Mouse (Mus musculus): Measurements from ENCODE around the gene Akr1c14. TPM values are rescaled to one million over a fixed set of nuclear protein-coding genes. Genes with fewer than 3 reads are reported as not detected.

Akr1c14 gene
- 1.7 and 2.6 TPM in 2 replicates for polyA plus RNA-seq (2012; rRNA removed)

- TF ChIP-seq CTCF (IDR thresholded peaks at IDR 0.05; ENCODE audit: extremely low read depth, insufficient read depth, low read length) (no peak), POLR2A (IDR thresholded peaks at IDR 0.05; ENCODE audit: extremely low read depth, insufficient read depth, low read length) (no peak)
These were observed at the start of gene Akr1c14 for GRCm38 (mm10) chr13:4048719-4049118. Gene Akr1c14, plus strand, starts transcription at chr13:4049011.

GRCm38 (mm10) chr13:4001687-4002086, 47.1 kb upstream of the Akr1c14 start:
- TF ChIP-seq POLR2A (IDR thresholded peaks at IDR 0.05; ENCODE audit: extremely low read depth, insufficient read depth, low read length) (no peak), CTCF (IDR thresholded peaks at IDR 0.05; ENCODE audit: extremely low read depth, insufficient read depth, low read length) (peak; percentile 61)
- no peak overlapping the region for H3K4me3 ChIP-seq (ENCODE audit: insufficient read depth, low read length)
- H3K4me1 ChIP-seq (ENCODE audit: control insufficient read depth, insufficient read depth, low read length) = no peaks in the 10 kb centered on the region
- H3K27ac ChIP-seq (ENCODE audit: insufficient read depth, low read length) = no peak overlapping the region

More at GRCm38 (mm10) chr13:4048719-4049118, at the start of gene Akr1c14:
- H3K4me3 ChIP-seq (ENCODE audit: insufficient read depth, low read length) = no peak within 1 kb of the TSS
- H3K4me1 ChIP-seq (ENCODE audit: control insufficient read depth, insufficient read depth, low read length) = no peaks in the 10 kb centered on the region
- H3K27ac ChIP-seq (ENCODE audit: insufficient read depth, low read length) = no peak within 1 kb of the TSS

GRCm38 (mm10) chr13:4010784-4011183, 38.0 kb upstream of the Akr1c14 start:
- Histone ChIP-seq H3K27ac (ENCODE audit: insufficient read depth, low read length) (no peak overlapping the region), H3K4me1 (ENCODE audit: control insufficient read depth, insufficient read depth, low read length) (no peaks in the 10 kb centered on the region), H3K4me3 (ENCODE audit: insufficient read depth, low read length) (no peak overlapping the region)
- TF ChIP-seq POLR2A (IDR thresholded peaks at IDR 0.05; ENCODE audit: extremely low read depth, insufficient read depth, low read length) (no peak), CTCF (IDR thresholded peaks at IDR 0.05; ENCODE audit: extremely low read depth, insufficient read depth, low read length) (no peak)

GRCm38 (mm10) chr13:4013811-4014210, 35.0 kb upstream of the Akr1c14 start:
- H3K4me3 ChIP-seq (ENCODE audit: insufficient read depth, low read length) = no peak overlapping the region
- TF ChIP-seq CTCF (IDR thresholded peaks at IDR 0.05; ENCODE audit: extremely low read depth, insufficient read depth, low read length) (no peak), POLR2A (IDR thresholded peaks at IDR 0.05; ENCODE audit: extremely low read depth, insufficient read depth, low read length) (no peak)
- H3K4me1 ChIP-seq (ENCODE audit: control insufficient read depth, insufficient read depth, low read length) = no peaks in the 10 kb centered on the region
- H3K27ac ChIP-seq (ENCODE audit: insufficient read depth, low read length) = no peak overlapping the region

- Histone ChIP-seq H3K4me1 (ENCODE audit: control insufficient read depth, insufficient read depth, low read length) (no peaks in the 10 kb centered on the region), H3K4me3 (ENCODE audit: insufficient read depth, low read length) (no peak overlapping the region), H3K27ac (ENCODE audit: insufficient read depth, low read length) (no peak overlapping the region)
- TF ChIP-seq CTCF (IDR thresholded peaks at IDR 0.05; ENCODE audit: extremely low read depth, insufficient read depth, low read length) (no peak), POLR2A (IDR thresholded peaks at IDR 0.05; ENCODE audit: extremely low read depth, insufficient read depth, low read length) (no peak)
These were observed 18.9 kb upstream of the Akr1c14 start for GRCm38 (mm10) chr13:4029897-4030296.

- TF ChIP-seq CTCF (IDR thresholded peaks at IDR 0.05; ENCODE audit: extremely low read depth, insufficient read depth, low read length) (no peak), POLR2A (IDR thresholded peaks at IDR 0.05; ENCODE audit: extremely low read depth, insufficient read depth, low read length) (no peak)
- Histone ChIP-seq H3K27ac (ENCODE audit: insufficient read depth, low read length) (no peak overlapping the region), H3K4me1 (ENCODE audit: control insufficient read depth, insufficient read depth, low read length) (no peaks in the 10 kb centered on the region), H3K4me3 (ENCODE audit: insufficient read depth, low read length) (no peak overlapping the region)
These were observed 16.3 kb upstream of the Akr1c14 start for GRCm38 (mm10) chr13:4032512-4032911.

GRCm38 (mm10) chr13:4035052-4035451, 13.8 kb upstream of the Akr1c14 start:
- no peak for TF ChIP-seq CTCF (IDR thresholded peaks at IDR 0.05; ENCODE audit: extremely low read depth, insufficient read depth, low read length)
- no peak for TF ChIP-seq POLR2A (IDR thresholded peaks at IDR 0.05; ENCODE audit: extremely low read depth, insufficient read depth, low read length)
- Histone ChIP-seq H3K27ac (ENCODE audit: insufficient read depth, low read length) (no peak overlapping the region), H3K4me3 (ENCODE audit: insufficient read depth, low read length) (no peak overlapping the region), H3K4me1 (ENCODE audit: control insufficient read depth, insufficient read depth, low read length) (no peaks in the 10 kb centered on the region)

- TF ChIP-seq CTCF (IDR thresholded peaks at IDR 0.05; ENCODE audit: extremely low read depth, insufficient read depth, low read length) = no peak
- no peak for TF ChIP-seq POLR2A (IDR thresholded peaks at IDR 0.05; ENCODE audit: extremely low read depth, insufficient read depth, low read length)
- no peak overlapping the region for H3K4me3 ChIP-seq (ENCODE audit: insufficient read depth, low read length)
- H3K4me1 ChIP-seq (ENCODE audit: control insufficient read depth, insufficient read depth, low read length) = no peaks in the 10 kb centered on the region
- no peak overlapping the region for H3K27ac ChIP-seq (ENCODE audit: insufficient read depth, low read length)
These were observed 2.7 kb upstream of the Akr1c14 start for GRCm38 (mm10) chr13:4046113-4046512.

- no peak overlapping the region for H3K4me3 ChIP-seq (ENCODE audit: insufficient read depth, low read length)
- TF ChIP-seq POLR2A (IDR thresholded peaks at IDR 0.05; ENCODE audit: extremely low read depth, insufficient read depth, low read length) = no peak
- TF ChIP-seq CTCF (IDR thresholded peaks at IDR 0.05; ENCODE audit: extremely low read depth, insufficient read depth, low read length) = no peak
- H3K27ac ChIP-seq (ENCODE audit: insufficient read depth, low read length) = no peak overlapping the region
- H3K4me1 ChIP-seq (ENCODE audit: control insufficient read depth, insufficient read depth, low read length) = no peaks in the 10 kb centered on the region
These were observed 2.0 kb upstream of the Akr1c14 start for GRCm38 (mm10) chr13:4046841-4047240.

- Histone ChIP-seq H3K4me3 (ENCODE audit: insufficient read depth, low read length) (no peak overlapping the region), H3K27ac (ENCODE audit: insufficient read depth, low read length) (no peak overlapping the region), H3K4me1 (ENCODE audit: control insufficient read depth, insufficient read depth, low read length) (no peaks in the 10 kb centered on the region)
- no peak for TF ChIP-seq CTCF (IDR thresholded peaks at IDR 0.05; ENCODE audit: extremely low read depth, insufficient read depth, low read length)
- no peak for TF ChIP-seq POLR2A (IDR thresholded peaks at IDR 0.05; ENCODE audit: extremely low read depth, insufficient read depth, low read length)
These were observed 585 bp upstream of the Akr1c14 start for GRCm38 (mm10) chr13:4048226-4048625.
